Mouse (Mus musculus): ENCODE measurements at regions not wholly inside any gene's neighbourhood (a gene's known extent, or its start where the extent isn't known, plus 50 kb on each side); places are given as distances from the start of the nearest gene placed in this dataset.

DNA sequence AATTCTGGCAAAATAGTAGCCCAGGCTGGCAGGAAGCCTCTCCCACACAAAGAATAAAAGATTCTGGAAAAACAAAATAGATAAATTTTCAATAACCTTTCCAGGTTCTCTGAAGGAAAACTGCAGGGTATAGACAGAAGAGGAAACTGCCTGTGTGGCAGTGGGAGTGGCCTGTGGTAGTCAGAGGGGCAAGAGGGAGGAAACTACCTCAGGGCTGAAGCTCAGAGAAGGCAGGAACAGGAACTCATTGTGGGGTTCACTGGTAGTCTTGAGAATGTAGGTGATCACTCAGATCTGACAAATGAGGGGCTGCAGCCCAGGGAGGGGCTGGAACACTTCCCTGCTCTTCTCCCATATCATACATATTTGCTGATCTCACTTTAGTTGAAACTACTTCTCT is 118.0 kb upstream of the Ufm1 start:
- H3K4me3 ChIP-seq (replicated peaks; ENCODE audit: low read length) = no peak overlapping the region
- H3K27me3 ChIP-seq (ENCODE audit: control insufficient read depth, insufficient read depth, low read length) = no peaks in the 10 kb centered on the region
- no peak for ATAC-seq (ENCODE audit: insufficient read depth, low FRiP score)

GRCm38 (mm10) chr3:53977379-53978080 is 113.9 kb upstream of the Ufm1 start:
- Histone ChIP-seq H3K36me3 (ENCODE audit: control insufficient read depth, insufficient read depth, low read length) (no peaks in the 10 kb centered on the region), H3K9ac (ENCODE audit: low read length) (no peak overlapping the region), H3K27me3 (ENCODE audit: control insufficient read depth, insufficient read depth, low read length) (no peaks in the 10 kb centered on the region), H3K4me2 (ENCODE audit: low read depth, low read length) (no peak overlapping the region), H3K9me3 (replicated peaks; ENCODE audit: control insufficient read depth, low read length) (no peaks in the 10 kb centered on the region), H3K4me1 (ENCODE audit: control insufficient read depth, insufficient read depth, low read length) (0 out of 2 replicates have a peak, but pooled peaks cover 5% of the 10 kb centered on the region), H3K27ac (ENCODE audit: low read length) (no peak overlapping the region), H3K4me3 (replicated peaks; ENCODE audit: low read length) (no peak overlapping the region)
- 86% methylated on average over 5 of the region's 5 CpGs for WGBS
- ATAC-seq (ENCODE audit: insufficient read depth, low FRiP score) = no peak

More for the DNA sequence above, 118.0 kb upstream of the Ufm1 start:
- Histone ChIP-seq H3K9me3 (replicated peaks; ENCODE audit: control insufficient read depth, low read length) (no peaks in the 10 kb centered on the region), H3K4me2 (ENCODE audit: low read depth, low read length) (no peak overlapping the region), H3K4me1 (ENCODE audit: control insufficient read depth, insufficient read depth, low read length) (no peaks in the 10 kb centered on the region), H3K36me3 (ENCODE audit: control insufficient read depth, insufficient read depth, low read length) (no peaks in the 10 kb centered on the region), H3K9ac (ENCODE audit: low read length) (no peak overlapping the region), H3K27ac (ENCODE audit: low read length) (no peak overlapping the region)

GRCm38 (mm10) chr3:53974905-53975551 is 111.4 kb upstream of the Ufm1 start:
- H3K9me3 ChIP-seq (replicated peaks; ENCODE audit: control insufficient read depth, low read length) = no peaks in the 10 kb centered on the region
- no peaks in the 10 kb centered on the region for H3K36me3 ChIP-seq (ENCODE audit: control insufficient read depth, insufficient read depth, low read length)
- H3K27me3 ChIP-seq (ENCODE audit: control insufficient read depth, insufficient read depth, low read length) = no peaks in the 10 kb centered on the region
- H3K4me3 ChIP-seq (replicated peaks; ENCODE audit: low read length) = no peak overlapping the region
- peak overlapping the region; percentile 35 for H3K9ac ChIP-seq (ENCODE audit: low read length)
- H3K4me1 ChIP-seq (ENCODE audit: control insufficient read depth, insufficient read depth, low read length) = 0 out of 2 replicates have a peak, but pooled peaks cover 5% of the 10 kb centered on the region
- 0 out of 2 replicates have a peak overlapping the region, but pooled peaks have one; percentile 8 for H3K4me2 ChIP-seq (ENCODE audit: low read depth, low read length)
- 17% methylated on average over 10 of the region's 10 CpGs for WGBS
- ATAC-seq (ENCODE audit: insufficient read depth, low FRiP score) = no peak
- H3K27ac ChIP-seq (ENCODE audit: low read length) = no peak overlapping the region

- H3K9ac ChIP-seq (ENCODE audit: low read length) = no peak overlapping the region
- H3K4me3 ChIP-seq (replicated peaks; ENCODE audit: low read length) = no peak overlapping the region
- ATAC-seq (ENCODE audit: insufficient read depth, low FRiP score) = no peak
- no peak overlapping the region for H3K4me2 ChIP-seq (ENCODE audit: low read depth, low read length)
- 52% methylated on average over 5 of the region's 5 CpGs for WGBS
- H3K36me3 ChIP-seq (ENCODE audit: control insufficient read depth, insufficient read depth, low read length) = no peaks in the 10 kb centered on the region
- H3K27ac ChIP-seq (ENCODE audit: low read length) = no peak overlapping the region
- H3K27me3 ChIP-seq (ENCODE audit: control insufficient read depth, insufficient read depth, low read length) = no peaks in the 10 kb centered on the region
- no peaks in the 10 kb centered on the region for H3K4me1 ChIP-seq (ENCODE audit: control insufficient read depth, insufficient read depth, low read length)
- no peaks in the 10 kb centered on the region for H3K9me3 ChIP-seq (replicated peaks; ENCODE audit: control insufficient read depth, low read length)
Observed at GRCm38 (mm10) chr3:53969000-53969641, 105.5 kb upstream of the Ufm1 start.

GRCm38 (mm10) chr3:53965142-53965541 is 101.5 kb upstream of the Ufm1 start:
- WGBS = 41% methylated on average over 5 of the region's 5 CpGs
- no peak overlapping the region for H3K4me3 ChIP-seq (replicated peaks; ENCODE audit: low read length)
- no peak overlapping the region for H3K4me2 ChIP-seq (ENCODE audit: low read depth, low read length)
- ATAC-seq (ENCODE audit: insufficient read depth, low FRiP score) = peak; percentile 73; the same call in 1 of the 2 replicates
- peak overlapping the region; percentile 49 for H3K27ac ChIP-seq (ENCODE audit: low read length)
- no peaks in the 10 kb centered on the region for H3K27me3 ChIP-seq (ENCODE audit: control insufficient read depth, insufficient read depth, low read length)
- no peak overlapping the region for H3K9ac ChIP-seq (ENCODE audit: low read length)
- no peaks in the 10 kb centered on the region for H3K9me3 ChIP-seq (replicated peaks; ENCODE audit: control insufficient read depth, low read length)
- no peaks in the 10 kb centered on the region for H3K4me1 ChIP-seq (ENCODE audit: control insufficient read depth, insufficient read depth, low read length)
- no peaks in the 10 kb centered on the region for H3K36me3 ChIP-seq (ENCODE audit: control insufficient read depth, insufficient read depth, low read length)

- no peak overlapping the region for H3K27ac ChIP-seq (ENCODE audit: low read length)
Observed at GRCm38 (mm10) chr3:53953801-53954200, 90.2 kb upstream of the Ufm1 start.

DNA sequence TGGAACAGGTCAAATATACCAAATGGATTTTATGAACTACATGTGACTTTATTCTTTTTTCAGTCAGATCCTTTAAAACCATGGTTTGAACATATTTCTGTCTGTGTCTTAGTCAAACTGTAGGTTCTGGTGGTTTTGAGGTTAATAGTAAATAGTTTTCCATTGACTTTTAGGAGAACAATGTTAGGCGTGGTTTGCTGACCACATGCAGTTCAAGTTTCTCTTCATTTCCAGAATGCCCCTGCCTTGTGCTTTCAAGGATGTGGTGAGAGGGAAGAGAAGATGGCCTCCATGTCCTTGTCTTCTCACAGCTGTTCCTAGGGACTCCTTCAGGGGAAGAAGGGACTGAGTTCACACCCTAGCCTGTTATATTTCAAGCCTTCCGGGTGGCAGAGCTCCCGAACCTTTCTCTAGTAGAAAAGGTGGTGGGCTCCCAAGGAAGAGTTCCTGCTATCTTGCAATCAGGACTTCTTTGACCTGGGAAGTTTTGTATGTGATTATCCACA is 76.1 kb upstream of the Ufm1 start:
- H3K27ac ChIP-seq (ENCODE audit: low read length) = no peak overlapping the region
- ATAC-seq (ENCODE audit: insufficient read depth, low FRiP score) = no peak
- H3K27me3 ChIP-seq (ENCODE audit: control insufficient read depth, insufficient read depth, low read length) = no peaks in the 10 kb centered on the region
- WGBS = 78% methylated on average over 3 of the region's 3 CpGs
- H3K4me1 ChIP-seq (ENCODE audit: control insufficient read depth, insufficient read depth, low read length) = no peaks in the 10 kb centered on the region
- H3K9me3 ChIP-seq (replicated peaks; ENCODE audit: control insufficient read depth, low read length) = no peaks in the 10 kb centered on the region
- no peak overlapping the region for H3K9ac ChIP-seq (ENCODE audit: low read length)
- no peaks in the 10 kb centered on the region for H3K36me3 ChIP-seq (ENCODE audit: control insufficient read depth, insufficient read depth, low read length)
- H3K4me3 ChIP-seq (replicated peaks; ENCODE audit: low read length) = no peak overlapping the region
- H3K4me2 ChIP-seq (ENCODE audit: low read depth, low read length) = no peak overlapping the region

More at GRCm38 (mm10) chr3:53953801-53954200, 90.2 kb upstream of the Ufm1 start:
- no peak for ATAC-seq (ENCODE audit: insufficient read depth, low FRiP score)
- Histone ChIP-seq H3K9ac (ENCODE audit: low read length) (no peak overlapping the region), H3K9me3 (replicated peaks; ENCODE audit: control insufficient read depth, low read length) (no peaks in the 10 kb centered on the region), H3K27me3 (ENCODE audit: control insufficient read depth, insufficient read depth, low read length) (no peaks in the 10 kb centered on the region), H3K4me1 (ENCODE audit: control insufficient read depth, insufficient read depth, low read length) (no peaks in the 10 kb centered on the region), H3K4me3 (replicated peaks; ENCODE audit: low read length) (no peak overlapping the region), H3K36me3 (ENCODE audit: control insufficient read depth, insufficient read depth, low read length) (no peaks in the 10 kb centered on the region), H3K4me2 (ENCODE audit: low read depth, low read length) (no peak overlapping the region)
- WGBS = 89% methylated on average over 2 of the region's 2 CpGs

GRCm38 (mm10) chr3:53931745-53932144 is 68.1 kb upstream of the Ufm1 start:
- H3K36me3 ChIP-seq (ENCODE audit: control insufficient read depth, insufficient read depth, low read length) = no peaks in the 10 kb centered on the region
- ATAC-seq (ENCODE audit: insufficient read depth, low FRiP score) = no peak
- 78% methylated on average over 6 of the region's 6 CpGs for WGBS
- no peak overlapping the region for H3K9ac ChIP-seq (ENCODE audit: low read length)
- no peak overlapping the region for H3K4me3 ChIP-seq (replicated peaks; ENCODE audit: low read length)
- no peak overlapping the region for H3K27ac ChIP-seq (ENCODE audit: low read length)
- no peaks in the 10 kb centered on the region for H3K9me3 ChIP-seq (replicated peaks; ENCODE audit: control insufficient read depth, low read length)
- no peaks in the 10 kb centered on the region for H3K27me3 ChIP-seq (ENCODE audit: control insufficient read depth, insufficient read depth, low read length)
- no peaks in the 10 kb centered on the region for H3K4me1 ChIP-seq (ENCODE audit: control insufficient read depth, insufficient read depth, low read length)
- H3K4me2 ChIP-seq (ENCODE audit: low read depth, low read length) = no peak overlapping the region

DNA sequence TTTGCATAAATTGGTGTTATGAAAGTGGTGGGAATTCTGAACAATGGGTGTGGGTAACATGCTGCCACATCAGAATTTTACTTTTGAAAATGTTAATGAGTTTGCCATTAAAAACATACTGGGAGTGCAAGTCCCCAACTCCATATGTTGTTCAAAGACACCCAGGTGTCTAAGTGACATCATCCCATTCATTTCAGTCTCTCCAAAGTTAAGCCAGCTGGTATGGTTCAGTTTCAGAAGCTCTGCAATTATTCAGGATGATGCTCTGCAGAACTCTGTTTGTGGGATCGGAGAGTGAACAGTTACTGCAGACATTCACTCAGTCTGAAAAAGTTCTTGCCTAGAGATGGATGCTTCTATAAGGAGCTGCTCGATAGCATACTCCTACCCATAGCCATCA is 56.3 kb upstream of the Ufm1 start:
- H3K4me2 ChIP-seq (ENCODE audit: low read depth, low read length) = no peak overlapping the region
- ATAC-seq (ENCODE audit: insufficient read depth, low FRiP score) = no peak
- H3K27me3 ChIP-seq (ENCODE audit: control insufficient read depth, insufficient read depth, low read length) = no peaks in the 10 kb centered on the region
- H3K4me3 ChIP-seq (replicated peaks; ENCODE audit: low read length) = no peak overlapping the region
- no peak overlapping the region for H3K9ac ChIP-seq (ENCODE audit: low read length)
- no peaks in the 10 kb centered on the region for H3K9me3 ChIP-seq (replicated peaks; ENCODE audit: control insufficient read depth, low read length)
- H3K4me1 ChIP-seq (ENCODE audit: control insufficient read depth, insufficient read depth, low read length) = no peaks in the 10 kb centered on the region
- no peak overlapping the region for H3K27ac ChIP-seq (ENCODE audit: low read length)
- H3K36me3 ChIP-seq (ENCODE audit: control insufficient read depth, insufficient read depth, low read length) = no peaks in the 10 kb centered on the region
- 53% methylated on average over 2 of the region's 2 CpGs for WGBS

All from stomach, embryonic 16.5 days (tissue).